Mouse (Mus musculus): ENCODE measurements around the gene Keap1.
"Not testable (repeated sequence)": the region's sequence is repeated elsewhere in the genome, so short reads cannot be mapped to it uniquely, and the experiment has no call there.

Keap1 gene

GRCm38 (mm10) chr9:21231551-21231950, 7.6 kb downstream of the Keap1 start:
- no peak for DNase-seq (ENCODE audit: low spot score)

GRCm38 (mm10) chr9:21227342-21227741, 11.8 kb downstream of the Keap1 start:
- no peak for DNase-seq (ENCODE audit: low spot score)

GRCm38 (mm10) chr9:21225415-21225758, 13.8 kb downstream of the Keap1 start:
- DNase-seq (ENCODE audit: low spot score): no peak

GRCm38 (mm10) chr9:21224576-21225414, 14.4 kb downstream of the Keap1 start:
- DNase-seq (ENCODE audit: low spot score): no peak

- DNase-seq (ENCODE audit: low spot score): no peak
Measured at GRCm38 (mm10) chr9:21223906-21224305, 15.3 kb downstream of the Keap1 start.

- DNase-seq (ENCODE audit: low spot score): not testable (repeated sequence)
Measured at GRCm38 (mm10) chr9:21223490-21223889, 15.7 kb downstream of the Keap1 start.

GRCm38 (mm10) chr9:21221383-21221929, 17.7 kb downstream of the Keap1 start:
- DNase-seq (ENCODE audit: low spot score): no peak

- peak; percentile 95 for DNase-seq (ENCODE audit: low spot score)
Measured at GRCm38 (mm10) chr9:21220490-21221382, 18.4 kb downstream of the Keap1 start.

GRCm38 (mm10) chr9:21219820-21220219, 19.3 kb downstream of the Keap1 start:
- DNase-seq (ENCODE audit: low spot score): no peak

- DNase-seq (ENCODE audit: low spot score): peak; percentile 36
Measured at GRCm38 (mm10) chr9:21216050-21216841, 22.9 kb downstream of the Keap1 start.

- no peak for DNase-seq (ENCODE audit: low spot score)
Measured at GRCm38 (mm10) chr9:21213617-21214190, 25.5 kb downstream of the Keap1 start.

- DNase-seq (ENCODE audit: low spot score): no peak
Measured at GRCm38 (mm10) chr9:21211624-21212023, 27.5 kb downstream of the Keap1 start.

GRCm38 (mm10) chr9:21210821-21211220, 28.3 kb downstream of the Keap1 start:
- no peak for DNase-seq (ENCODE audit: low spot score)

- no peak for DNase-seq (ENCODE audit: low spot score)
Measured at GRCm38 (mm10) chr9:21208626-21209025, 30.5 kb downstream of the Keap1 start.

- no peak for DNase-seq (ENCODE audit: low spot score)
Measured at GRCm38 (mm10) chr9:21206848-21207247, 32.3 kb downstream of the Keap1 start.

GRCm38 (mm10) chr9:21204528-21205272, 34.5 kb downstream of the Keap1 start:
- DNase-seq (ENCODE audit: low spot score): no peak

- no peak for DNase-seq (ENCODE audit: low spot score)
Measured at GRCm38 (mm10) chr9:21204156-21204527, 35.0 kb downstream of the Keap1 start.

GRCm38 (mm10) chr9:21198960-21199359, 40.2 kb downstream of the Keap1 start:
- no peak for DNase-seq (ENCODE audit: low spot score)

GRCm38 (mm10) chr9:21197981-21198380, 41.2 kb downstream of the Keap1 start:
- DNase-seq (ENCODE audit: low spot score): no peak

GRCm38 (mm10) chr9:21196521-21197433, 42.4 kb downstream of the Keap1 start:
- DNase-seq (ENCODE audit: low spot score): no peak
